Mouse (Mus musculus): ENCODE measurements at regions not wholly inside any gene's neighbourhood (a gene's known extent, or its start where the extent isn't known, plus 50 kb on each side); places are given as distances from the start of the nearest gene placed in this dataset.

DNA sequence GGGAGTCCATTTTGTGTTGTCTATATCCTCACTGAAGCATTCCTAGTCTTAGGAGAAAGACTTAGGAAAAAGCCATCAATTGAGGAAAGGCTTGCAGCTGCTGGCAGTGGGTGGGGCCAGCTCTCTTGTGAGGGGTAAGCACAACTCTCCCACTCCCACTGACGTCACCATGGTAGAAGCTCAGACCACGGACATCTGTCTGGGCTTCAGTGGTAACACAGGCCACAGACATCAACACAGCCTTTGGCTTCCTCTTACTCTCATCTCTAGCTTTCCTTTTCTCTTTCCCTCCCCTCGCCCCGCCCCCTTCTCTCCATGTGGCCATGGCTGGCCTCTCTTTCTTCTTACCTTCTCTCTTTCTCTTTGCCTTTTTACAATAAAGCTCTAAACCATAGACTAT is 407.4 kb upstream of the Gm6657 start:
- TF ChIP-seq MAFK (IDR thresholded peaks at IDR 0.05; ENCODE audit: insufficient read depth, low read depth, low read length) (no peak), ZC3H11A (IDR thresholded peaks at IDR 0.05; ENCODE audit: borderline replicate concordance, low read depth, low read length) (no peak), CHD2 (IDR thresholded peaks at IDR 0.05; ENCODE audit: low read depth, low read length) (no peak), HCFC1 (IDR thresholded peaks at IDR 0.05; ENCODE audit: borderline replicate concordance, insufficient read depth, low read length) (no peak)
